Mouse (Mus musculus) kidney, postnatal 14 days (tissue): Measurements from ENCODE around the gene Arhgef12.

Experiments used
- DNase-seq: peaks from one replicate; pipeline ENCODE4 v3.0.0; 2022; ENCODE audit warnings: mixed read lengths

Arhgef12 gene

DNA sequence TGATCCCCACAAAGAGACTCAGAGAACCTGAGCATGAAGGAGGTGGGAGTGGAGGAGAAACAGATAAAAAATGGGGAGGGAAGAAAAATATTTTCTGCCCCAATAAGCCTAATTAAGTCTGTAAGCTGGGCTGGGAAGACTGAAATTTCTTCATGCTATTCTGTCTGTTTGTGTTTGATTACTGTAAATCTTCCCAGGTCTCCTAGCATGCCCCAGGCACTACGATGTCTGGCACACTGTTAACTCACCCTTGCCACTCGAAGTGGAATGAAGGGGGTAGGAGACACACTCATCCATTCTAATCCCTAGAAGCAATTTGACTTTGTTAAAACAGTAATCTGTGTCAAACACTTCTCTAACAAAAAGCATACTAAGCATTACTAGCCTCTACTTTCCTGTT, 35.3 kb downstream of the Arhgef12 start:
- no peak for DNase-seq

DNA sequence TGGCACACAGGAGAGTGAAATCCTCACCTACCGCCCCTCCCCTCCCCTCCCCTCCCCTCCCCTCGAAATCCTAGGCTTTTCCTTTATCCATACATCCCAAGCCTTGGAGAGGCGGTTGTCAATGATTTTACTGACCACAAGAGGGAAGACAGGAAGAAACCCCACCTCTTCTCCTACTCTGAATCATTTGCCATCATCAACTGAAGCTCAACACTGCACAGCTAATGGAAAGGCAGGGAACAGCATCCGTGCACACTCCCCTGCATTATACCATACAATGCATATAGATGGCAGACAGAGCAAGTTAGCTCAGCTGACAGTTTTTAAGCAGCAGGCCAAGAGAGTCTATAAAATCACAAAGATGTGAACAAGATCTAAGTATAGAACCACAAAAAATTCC, 35.9 kb downstream of the Arhgef12 start:
- no peak for DNase-seq

DNA sequence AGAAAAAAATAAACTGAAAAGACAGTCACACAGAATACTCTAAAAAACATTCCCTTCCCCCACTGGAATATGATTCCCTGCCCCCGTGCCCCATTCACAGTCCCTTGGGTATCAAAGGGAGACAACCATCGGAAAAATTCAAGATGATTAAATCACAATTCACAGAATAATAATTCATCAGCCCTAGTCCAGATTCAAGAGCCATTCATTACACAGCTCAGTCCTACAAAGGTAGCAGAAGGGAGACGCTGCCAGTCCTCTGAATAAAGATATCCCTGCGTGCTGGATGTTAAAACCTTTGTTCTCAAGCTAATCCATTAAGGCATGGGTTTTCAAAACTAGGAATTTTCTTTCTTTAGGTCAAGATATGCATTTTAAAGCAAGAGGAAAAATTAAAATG, 36.5 kb downstream of the Arhgef12 start:
- no peak for DNase-seq

DNA sequence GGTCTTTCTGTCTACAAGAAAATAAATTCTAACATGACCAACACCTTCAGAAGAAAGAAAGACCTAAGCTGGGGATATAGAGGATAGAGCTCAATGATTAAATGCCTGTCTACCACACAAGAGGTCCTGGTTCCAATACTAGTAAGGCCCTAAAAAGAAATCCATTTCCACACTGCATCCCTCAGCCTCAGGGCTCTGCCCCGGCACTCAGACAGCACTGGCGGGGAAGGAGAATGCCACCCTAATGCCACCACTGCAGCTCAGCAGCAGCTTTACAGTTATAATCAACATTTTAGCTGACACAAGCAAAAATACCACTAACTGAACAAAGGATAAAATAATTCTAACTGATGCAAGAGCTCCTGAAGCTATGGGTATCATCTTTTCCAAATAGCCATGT, 36.9 kb downstream of the Arhgef12 start:
- no peak for DNase-seq

DNA sequence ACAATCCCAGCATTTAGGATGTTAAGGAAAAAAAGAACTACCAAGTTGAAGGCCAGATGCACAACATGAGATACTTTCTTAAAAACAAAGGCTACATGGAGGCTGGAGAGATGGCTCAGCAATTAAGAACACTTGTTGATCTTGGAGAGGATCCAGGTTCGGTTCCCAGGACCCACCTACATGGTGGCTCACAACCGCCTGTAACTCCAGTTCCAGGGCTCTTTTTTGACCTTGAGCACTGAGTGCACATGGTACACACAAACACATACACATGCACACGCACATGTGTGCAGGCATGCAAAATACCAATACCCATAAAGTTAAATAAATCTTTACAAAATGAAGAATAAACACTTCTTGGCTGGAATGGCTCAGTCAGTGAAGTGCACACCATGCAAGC, 39.1 kb downstream of the Arhgef12 start:
- DNase-seq = peak; percentile 23

DNA sequence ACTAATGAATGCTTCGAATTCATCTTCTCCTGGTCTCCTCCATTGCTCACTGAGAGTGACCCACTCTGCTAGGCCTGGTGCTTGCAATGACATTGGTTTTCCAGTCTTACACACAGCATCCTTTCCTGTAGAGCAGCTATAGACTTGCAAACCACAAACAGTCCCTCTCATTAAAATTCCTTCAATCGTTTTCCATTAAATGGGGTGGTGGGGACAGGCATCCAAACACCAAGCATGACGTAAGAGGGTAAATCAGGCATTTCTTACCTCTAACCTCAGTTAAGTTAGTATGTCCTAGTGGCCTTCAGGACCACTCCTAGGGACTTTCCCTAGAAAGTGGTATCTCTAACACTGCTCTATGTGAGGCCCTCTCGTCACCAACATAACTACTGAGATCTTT, 41.8 kb downstream of the Arhgef12 start:
- DNase-seq = no peak

DNA sequence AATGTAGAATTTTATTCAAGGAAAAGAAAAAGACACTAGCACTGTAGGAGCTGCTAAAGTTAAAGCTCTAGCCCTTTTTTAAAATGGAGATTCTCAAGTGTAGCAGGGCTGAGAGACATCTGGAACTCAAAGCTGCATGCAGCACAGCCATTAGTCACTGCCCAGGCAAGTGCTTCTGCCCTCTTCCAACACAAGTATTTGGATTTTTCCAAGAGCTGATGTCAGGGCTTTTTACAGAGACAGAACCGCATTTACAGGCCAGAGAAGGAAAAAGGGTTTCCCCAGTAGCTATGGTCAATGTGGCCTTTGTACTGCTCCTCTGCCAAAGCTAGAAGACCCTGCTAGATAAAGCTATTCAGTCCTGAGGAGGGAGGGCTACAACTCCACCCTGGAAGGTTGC, 45.5 kb downstream of the Arhgef12 start:
- DNase-seq = no peak

DNA sequence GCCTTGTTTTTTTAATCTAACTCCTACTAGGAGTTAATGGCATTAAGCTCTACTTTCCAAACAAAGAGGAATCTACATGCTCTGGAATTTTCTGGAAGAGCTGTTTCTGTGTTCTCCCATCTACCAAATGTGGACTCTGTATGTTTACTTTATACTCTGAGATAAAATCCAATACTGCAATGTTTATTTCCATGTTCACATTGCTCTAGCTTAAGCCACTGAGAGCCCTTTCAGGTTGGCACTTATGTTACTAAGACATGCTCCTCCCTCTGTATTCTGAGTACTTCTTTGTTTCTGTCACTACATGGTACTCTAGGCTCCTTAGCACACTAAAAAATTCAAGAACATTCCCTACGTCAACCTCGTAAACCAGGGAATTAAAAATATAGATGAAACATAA, 56.6 kb downstream of the Arhgef12 start:
- DNase-seq = no peak

DNA sequence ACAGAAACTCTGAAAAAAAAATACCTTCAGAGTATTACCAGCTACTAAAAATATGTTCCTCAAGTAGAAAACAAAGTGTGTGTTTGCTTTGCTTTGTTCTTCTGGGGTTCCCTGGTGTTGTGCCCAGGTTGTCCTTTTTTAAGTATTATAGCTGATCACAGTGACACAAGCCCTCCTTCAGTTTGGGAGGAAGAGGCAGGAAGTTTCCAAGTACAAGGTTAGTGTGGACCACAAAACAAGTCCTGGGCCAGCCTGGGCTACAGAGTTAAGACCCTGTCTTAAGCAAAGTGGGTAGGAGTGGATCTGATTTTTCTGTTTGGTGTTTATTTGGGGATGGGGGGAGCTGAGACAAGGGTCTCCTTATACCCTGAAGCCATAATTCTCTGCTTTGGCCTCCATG, 62.6 kb downstream of the Arhgef12 start:
- no peak for DNase-seq

DNA sequence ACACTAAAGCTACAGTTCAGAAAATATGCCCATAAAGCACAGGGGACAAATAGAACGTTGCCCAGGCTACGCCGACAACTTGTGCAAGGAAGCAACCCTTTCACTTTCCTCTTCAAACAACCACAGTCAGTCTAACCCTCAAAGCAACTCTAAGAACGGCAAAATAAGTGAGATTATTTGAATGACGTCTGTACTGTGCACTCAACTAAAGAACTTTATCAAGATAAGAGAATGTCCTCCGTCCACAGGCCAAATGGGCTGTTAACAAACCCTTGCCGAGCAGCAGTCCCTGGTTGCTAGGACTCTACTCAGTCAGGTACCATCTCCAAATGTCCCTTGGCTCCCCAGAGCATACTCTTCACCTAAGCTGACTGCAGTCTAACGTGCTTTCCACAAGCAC, 68.6 kb downstream of the Arhgef12 start:
- DNase-seq = no peak

DNA sequence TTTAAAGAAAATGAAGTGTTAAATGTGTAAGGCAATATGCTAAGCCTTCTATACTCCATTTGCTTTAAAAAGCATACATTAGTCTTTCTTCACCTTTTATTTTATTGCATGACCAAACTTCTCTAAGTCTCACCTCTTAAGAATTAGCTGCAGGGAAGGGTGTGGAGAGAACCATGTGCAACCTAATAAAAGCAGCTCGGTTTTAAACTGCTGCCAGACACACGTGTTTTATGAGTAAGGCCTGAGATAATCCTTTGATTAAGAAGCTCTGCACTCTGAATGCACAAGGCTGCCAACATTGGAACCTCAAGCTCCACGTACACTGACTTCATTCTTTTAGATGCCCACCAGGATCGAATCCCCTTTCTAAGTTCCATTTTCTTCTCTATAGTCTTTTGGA, 71.8 kb downstream of the Arhgef12 start:
- DNase-seq = no peak

DNA sequence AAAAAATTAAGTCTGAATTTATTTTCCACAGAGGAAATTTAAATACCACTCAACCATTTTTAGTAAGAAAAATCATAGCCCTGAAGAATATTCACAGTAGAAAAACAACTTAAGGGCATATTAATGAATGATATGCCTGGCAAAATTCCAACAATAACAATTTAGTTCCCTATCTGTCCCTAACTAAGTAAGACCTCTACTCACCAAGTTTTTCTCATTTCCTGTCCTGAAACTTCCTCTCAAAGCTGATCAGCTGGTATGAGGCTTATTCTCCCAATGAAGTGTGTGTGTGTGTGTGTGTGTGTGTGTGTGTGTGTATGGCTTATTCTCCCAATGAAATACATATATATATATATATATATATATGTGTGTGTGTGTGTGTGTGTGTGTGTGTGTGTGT, 72.8 kb downstream of the Arhgef12 start:
- DNase-seq = no peak

DNA sequence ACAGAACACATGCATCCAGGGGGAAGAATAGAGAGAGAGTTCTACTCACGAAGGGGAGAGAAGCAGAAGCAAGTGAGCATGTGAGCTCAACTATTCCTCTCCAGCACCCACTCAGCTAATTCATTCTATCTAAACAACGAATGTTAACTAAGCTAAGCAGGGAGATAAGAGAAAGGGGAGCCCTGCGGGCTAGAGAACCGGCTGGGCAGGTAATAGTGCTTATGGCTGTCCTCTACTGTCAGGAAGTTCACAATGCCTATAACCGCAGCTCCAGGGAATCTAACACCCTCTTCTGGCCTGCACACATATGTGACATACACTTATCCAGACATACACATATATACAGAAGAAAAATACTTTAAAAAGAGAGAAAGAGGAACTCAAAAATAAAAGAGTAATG, 79.3 kb downstream of the Arhgef12 start:
- DNase-seq = no peak

DNA sequence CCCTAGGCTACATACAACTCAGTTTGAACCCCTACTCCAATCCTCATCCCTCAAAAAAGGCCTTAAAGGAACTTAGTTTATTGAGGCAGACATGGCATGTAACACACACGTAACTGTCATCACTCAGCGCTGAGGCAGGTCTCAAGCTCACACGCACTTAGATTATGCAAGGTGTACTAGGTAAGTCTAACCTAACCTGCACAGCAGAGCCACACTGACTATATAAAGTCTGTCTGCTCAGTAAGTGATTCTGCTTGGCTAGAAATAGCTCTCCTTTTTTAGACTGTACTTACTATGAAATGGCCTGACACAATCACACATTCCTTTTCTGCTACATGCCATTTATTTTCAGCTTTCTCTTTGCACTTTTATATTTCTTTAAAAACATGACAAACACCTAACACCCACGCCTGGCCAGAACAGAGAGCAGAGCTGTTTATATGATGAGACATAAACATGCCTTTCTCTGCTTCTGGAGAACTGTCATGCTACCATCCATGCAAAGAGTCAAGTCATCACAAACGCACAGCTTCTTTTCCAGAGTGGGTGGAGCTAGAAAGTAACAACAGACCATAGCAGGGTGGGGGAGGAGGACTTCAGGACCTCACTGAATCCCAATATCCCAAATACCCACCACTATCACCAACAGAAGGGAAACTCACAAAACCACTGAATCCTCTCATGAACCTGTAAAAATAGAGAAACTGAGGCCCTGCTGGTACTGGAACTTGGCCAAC, 85.4 kb downstream of the Arhgef12 start:
- no peak for DNase-seq

DNA sequence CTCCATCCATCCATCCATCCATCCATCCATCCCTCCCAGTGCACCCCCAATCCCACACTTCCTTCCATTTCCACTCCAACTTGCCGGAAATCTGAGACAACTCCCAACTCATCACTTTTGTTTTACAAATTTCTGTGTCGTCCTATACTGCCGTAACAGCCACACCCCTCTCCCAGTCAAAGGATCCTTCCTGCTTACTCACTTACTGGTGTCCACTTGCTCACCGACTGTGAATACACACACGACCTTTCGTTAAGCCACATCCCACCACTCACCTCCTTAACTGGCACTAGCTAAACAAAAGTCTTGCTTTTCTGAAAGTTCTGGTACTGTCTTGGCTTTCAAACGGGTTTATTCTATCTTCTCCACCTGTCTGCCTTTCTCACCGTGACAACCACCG, 87.4 kb downstream of the Arhgef12 start:
- no peak for DNase-seq

DNA sequence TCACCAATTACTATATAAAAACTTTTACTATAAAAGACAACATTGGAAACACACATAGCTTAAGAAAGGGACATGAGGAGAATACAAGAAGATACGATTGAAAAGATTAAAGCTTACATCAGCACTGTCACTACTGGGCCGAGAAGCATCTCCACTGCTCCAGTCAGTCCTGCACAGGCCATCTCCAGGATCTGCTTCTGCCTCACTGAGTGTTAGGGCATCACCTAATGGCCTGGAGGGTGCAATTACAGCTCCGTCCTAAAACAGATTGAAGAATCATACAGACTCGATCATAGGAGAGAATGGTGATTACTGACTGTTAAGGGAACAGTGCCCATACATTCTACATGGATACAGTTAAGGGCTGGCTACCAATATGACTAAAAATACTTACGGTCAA, 91.3 kb downstream of the Arhgef12 start:
- no peak for DNase-seq

DNA sequence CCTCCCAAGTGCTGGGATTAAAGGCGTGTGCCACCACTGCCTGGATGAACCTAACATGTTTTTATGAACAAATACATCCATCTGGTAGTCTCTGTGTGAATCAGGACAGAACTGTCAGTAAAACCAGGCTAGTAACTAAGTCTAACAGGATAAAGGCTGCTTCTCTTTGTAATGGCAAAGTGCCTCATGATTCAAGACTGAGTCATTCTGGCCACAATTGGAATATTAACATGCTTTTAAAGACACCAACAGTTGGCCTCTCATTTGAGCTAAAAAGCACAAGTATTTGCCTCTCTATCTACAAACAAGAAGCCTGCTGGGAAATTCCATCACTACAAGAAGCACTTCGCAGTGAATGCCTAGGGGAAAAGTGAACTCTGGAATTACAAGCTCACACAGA, 91.7 kb downstream of the Arhgef12 start:
- DNase-seq = no peak

DNA sequence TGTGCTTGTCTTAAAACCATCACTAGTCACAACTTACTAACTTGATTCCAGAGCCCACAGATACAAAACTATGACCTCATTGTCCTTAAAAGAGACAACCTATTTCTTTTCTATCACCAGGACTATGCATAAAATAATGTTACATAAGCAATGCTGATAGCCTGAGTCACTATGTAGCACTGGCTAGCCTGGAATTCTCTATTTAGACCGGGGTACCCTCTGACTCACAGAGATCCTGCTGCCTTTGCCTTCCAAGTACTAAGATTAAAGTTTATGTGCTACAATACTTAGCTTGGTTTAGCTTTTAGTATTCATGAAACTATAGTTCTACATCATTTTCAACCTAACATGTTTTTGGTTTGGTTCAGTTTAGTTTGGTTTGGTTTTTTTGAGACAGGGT, 92.2 kb downstream of the Arhgef12 start:
- no peak for DNase-seq

DNA sequence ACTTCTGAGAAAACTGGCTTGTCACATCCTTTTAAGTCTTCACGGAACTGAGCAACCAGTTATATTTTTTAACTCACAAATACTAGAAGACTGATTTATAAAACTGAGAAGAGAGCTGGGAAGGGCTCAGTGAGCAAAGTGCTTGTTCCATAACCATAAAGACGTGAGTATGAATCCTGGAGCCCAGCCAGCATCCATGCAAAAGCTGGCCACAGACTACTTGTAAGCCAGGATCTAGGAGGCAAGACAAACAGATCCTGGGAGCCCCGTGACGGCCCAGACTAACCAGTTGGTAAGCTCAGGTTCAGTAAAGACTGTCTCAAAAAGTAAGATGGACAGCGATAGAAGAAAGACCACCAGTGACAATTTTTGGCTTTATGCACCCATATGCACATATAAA, 94.5 kb downstream of the Arhgef12 start:
- DNase-seq = no peak

DNA sequence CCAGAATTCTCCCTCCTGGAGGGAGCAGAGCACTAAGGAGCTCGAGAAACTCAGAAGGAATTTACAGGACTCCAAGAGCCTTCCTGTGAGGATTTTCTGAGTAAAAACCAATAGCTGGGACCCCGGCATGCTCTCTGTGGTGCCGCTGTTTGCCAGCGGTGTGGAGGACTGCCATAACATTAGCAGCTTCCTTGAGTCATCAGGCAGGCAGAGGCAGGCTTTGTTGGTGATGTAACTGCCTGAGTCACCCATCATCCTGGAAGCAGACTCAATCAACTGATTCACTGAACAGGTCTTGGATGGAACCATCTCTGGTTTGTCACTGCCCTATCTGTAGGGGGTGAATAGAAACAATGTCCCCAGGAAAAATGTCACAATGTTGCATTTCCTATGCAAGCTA, 96.0 kb downstream of the Arhgef12 start:
- no peak for DNase-seq

DNA sequence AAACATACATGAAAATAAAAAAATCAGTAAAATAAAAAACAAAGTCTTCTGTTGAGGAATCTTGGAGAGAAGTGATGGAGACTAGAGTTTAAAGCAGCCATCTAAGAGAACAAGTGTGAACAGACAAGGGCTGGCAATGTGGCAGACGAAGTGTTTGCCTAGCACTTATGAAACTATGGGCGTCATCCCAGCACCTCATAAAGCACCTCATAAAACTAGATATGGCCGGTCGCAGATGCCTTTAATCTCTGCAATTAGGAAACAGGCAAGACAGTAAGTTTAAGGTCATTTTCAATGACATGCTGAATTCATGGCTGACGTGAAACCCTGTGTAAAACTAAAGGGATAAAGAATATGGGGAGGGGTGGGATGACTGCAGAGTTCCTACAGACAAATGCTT, 103.2 kb downstream of the Arhgef12 start:
- DNase-seq = no peak

DNA sequence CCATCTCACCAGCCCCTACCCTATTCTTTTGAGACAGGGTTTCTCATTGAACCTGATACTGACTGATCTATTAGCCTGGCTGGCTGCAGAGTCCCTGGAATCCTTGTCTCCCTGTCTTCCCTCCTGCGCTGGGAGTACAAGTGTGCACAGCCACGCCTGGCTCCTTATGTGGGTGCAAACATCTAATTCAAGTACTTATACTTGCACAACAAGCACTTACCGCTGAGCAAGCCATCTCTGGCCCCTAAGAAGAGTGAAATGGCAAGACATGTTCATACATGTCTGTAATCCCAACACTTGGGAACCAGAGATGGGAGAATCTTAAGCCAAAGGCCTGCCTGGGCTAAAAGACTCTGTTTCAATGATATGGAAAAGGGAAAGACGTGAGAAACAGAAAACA, 104.0 kb downstream of the Arhgef12 start:
- DNase-seq = no peak

DNA sequence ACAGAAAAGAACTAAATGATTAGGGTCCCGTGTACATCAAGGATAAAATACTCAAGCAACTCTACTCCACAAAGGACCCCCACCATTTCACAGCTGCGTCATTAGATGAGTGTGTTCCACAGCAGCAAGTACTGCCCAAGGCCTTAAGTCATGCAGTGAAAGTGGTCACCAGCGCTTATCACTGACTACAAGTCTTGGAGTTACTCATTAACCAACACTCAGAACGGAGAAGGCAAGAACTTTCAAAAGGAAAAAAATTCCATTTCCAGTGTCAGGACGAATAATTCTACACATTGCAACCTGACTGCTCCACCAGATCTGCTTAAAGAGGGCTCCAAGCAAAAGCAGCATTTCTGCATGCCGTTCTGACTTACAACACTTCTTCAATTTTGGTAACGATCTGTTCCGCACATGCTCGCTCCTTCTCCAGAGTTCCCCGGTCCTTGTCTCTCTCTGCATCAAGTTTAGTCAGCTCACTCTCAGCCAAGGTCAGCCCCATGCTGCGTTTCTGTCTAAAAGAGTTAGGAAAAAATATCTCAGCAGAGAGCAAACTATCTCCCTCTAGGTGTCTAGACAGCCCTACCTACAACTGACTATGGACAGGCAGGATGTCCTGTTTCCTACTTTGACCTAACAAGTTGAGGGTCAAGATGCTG, 106.3 kb downstream of the Arhgef12 start:
- DNase-seq = peak; percentile 28

DNA sequence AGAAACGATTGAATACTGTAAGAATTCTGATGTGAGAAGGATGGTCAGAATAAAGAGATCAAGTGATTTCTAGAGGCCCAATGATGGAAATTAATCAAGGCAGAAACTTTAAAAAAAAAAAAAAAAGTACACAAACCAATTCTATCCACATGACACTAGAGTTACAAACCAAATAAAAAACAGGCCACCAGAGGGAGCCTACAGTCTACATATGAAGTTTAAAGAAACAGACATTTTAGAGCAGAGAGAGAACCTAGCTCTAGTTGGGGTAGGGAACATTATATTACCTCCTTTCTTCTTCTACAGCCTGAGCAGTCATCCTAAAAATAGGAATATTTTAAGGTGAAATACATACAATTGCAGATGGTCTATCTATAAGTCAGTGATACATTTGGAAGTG, 107.0 kb downstream of the Arhgef12 start:
- peak; percentile 79 for DNase-seq

DNA sequence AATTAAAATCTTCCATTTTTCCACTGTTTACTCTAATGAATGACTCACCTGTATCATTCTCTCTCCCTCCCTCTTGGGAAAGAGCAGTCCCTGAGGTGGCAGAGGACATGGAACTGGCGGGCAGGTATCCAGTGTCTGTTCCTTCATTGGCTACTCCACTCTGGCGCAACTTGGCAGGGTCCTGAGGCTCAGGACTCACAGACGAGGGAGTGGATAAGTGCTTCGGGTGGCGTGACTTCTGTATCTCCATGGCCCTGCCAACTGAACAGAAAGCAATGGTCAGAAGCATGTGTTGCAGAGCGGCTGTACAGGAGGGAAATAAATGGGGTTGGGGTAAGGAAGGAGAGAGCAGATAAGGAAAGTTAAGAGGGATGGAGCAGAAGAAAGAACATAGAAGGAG, 109.5 kb downstream of the Arhgef12 start:
- DNase-seq = no peak
